Mouse (Mus musculus) intestine, embryonic 14.5 days (tissue): ENCODE results near the gene Meis2. TPM values are rescaled to one million over a fixed set of nuclear protein-coding genes. Genes with fewer than 3 reads are reported as not detected.

ENCODE experiments used
- ATAC-seq: fragments of 200-750 bp; cut with Nextera tagmentation; replicated peaks from 2 replicates; pipeline ENCODE4 v1.8.0; 2017; ENCODE audit warnings: low read depth, moderate number of reproducible peaks, moderate TSS enrichment, moderate library complexity; ENCODE audit not compliant: low FRiP score, low TSS enrichment
- DNase-seq: peaks from one replicate; pipeline ENCODE4 v3.0.0-alpha.2; 2018; ENCODE audit warnings: low spot score
- H3K27ac ChIP-seq: fragments of 300-500 bp; sonication (generic); 2 replicates; pipeline ENCODE4 v1.5.1; 2014; ENCODE audit warnings: low read depth, mild to moderate bottlenecking, control low read depth
- H3K27me3 ChIP-seq: fragments of 300-500 bp; sonication (generic); replicated peaks from 2 replicates; pipeline ENCODE4 v1.6.1; 2014; ENCODE audit warnings: low read length, control low read depth; ENCODE audit not compliant: control insufficient read depth, insufficient read depth
- H3K36me3 ChIP-seq: fragments of 300-500 bp; sonication (generic); 2 replicates; pipeline ENCODE4 v1.6.1; 2014; ENCODE audit warnings: low read length, control low read depth; ENCODE audit not compliant: control insufficient read depth, insufficient read depth
- H3K4me1 ChIP-seq: fragments of 300-500 bp; sonication (generic); replicated peaks from 2 replicates; pipeline ENCODE4 v1.6.1; 2014; ENCODE audit warnings: low read length, control low read depth, mixed read lengths; ENCODE audit not compliant: control insufficient read depth, insufficient read depth
- H3K4me2 ChIP-seq: fragments of 300-500 bp; sonication (generic); 2 replicates; pipeline ENCODE4 v1.6.1; 2014; ENCODE audit warnings: low read length
- H3K4me3 ChIP-seq: fragments of 300-500 bp; sonication (generic); 2 replicates; pipeline ENCODE4 v1.5.1; 2014; ENCODE audit warnings: low read depth, low read length, control low read depth, mixed read lengths
- H3K9ac ChIP-seq: fragments of 300-500 bp; sonication (generic); 2 replicates; pipeline ENCODE4 v1.6.1; 2014; ENCODE audit warnings: mild to moderate bottlenecking, low read length
- H3K9me3 ChIP-seq: fragments of 300-500 bp; sonication (generic); 2 replicates; pipeline ENCODE4 v1.6.1; 2016; ENCODE audit warnings: low read length, control low read depth; ENCODE audit not compliant: control insufficient read depth
- WGBS: fragments of 180-500 bp; shearing (Covaris S2); extraction: QIAGEN DNeasy Blood & Tissue Kit; methylation state at CpG from one replicate; pipeline ENCODE4 v1.1.7; 2014; 5-methylcytosine and 5-hydroxymethylcytosine counted together
- polyA plus RNA-seq: library from polyadenylated mRNA; unstranded; fragments of >200 nt; fragmentation: Nextera tagmentation; extraction: Ambion mirVana; gene quantifications from 2 replicates; pipeline ENCODE4 v1.2.1, GENCODE M21; 2014

Gene Meis2
- polyA plus RNA-seq, 1 experiment from 2014 or later, result 67.3 TPM

GRCm38 (mm10) chr2:115884184-115884583 is 181.5 kb downstream of the Meis2 start:
- H3K4me2 ChIP-seq, result no peak overlapping the region

DNA sequence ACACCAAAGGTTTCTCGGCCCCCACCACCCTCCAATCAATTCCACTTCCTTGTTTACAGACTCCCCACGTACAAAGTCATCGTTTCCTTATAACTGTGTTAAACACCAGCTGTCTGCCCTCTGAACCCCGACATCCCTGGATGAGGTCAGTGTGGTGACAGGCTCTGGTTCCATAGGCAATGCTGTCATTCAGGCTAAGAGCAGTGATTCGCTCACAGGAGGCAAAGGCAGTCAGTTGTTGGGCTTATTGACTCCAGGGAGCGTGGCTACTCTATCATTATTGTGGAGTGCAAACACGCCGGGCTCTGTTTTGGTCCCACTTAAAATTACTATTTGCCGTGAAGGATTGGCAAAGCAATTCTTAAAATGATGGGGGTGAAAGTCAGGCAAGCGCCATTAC is 182.1 kb downstream of the Meis2 start:
- no peaks in the 10 kb centered on the region for H3K36me3 ChIP-seq
- no peaks in the 10 kb centered on the region for H3K27me3 ChIP-seq
- H3K4me2 ChIP-seq, result no peak overlapping the region
- 54% methylated on average over 10 of the region's 10 CpGs for WGBS
- H3K9me3 ChIP-seq, result no peaks in the 10 kb centered on the region
- peak; percentile 47 for DNase-seq
- H3K4me3 ChIP-seq, result no peak overlapping the region
- ATAC-seq, result no peak
- H3K4me1 ChIP-seq, result no peaks in the 10 kb centered on the region
- no peak overlapping the region for H3K9ac ChIP-seq
- H3K27ac ChIP-seq, result no peak overlapping the region

More at GRCm38 (mm10) chr2:115884184-115884583, 181.5 kb downstream of the Meis2 start:
- no peaks in the 10 kb centered on the region for H3K27me3 ChIP-seq
- H3K9me3 ChIP-seq, result no peaks in the 10 kb centered on the region
- H3K4me3 ChIP-seq, result no peak overlapping the region
- H3K36me3 ChIP-seq, result no peaks in the 10 kb centered on the region
- no peak overlapping the region for H3K9ac ChIP-seq
- no peak for ATAC-seq
- peak; percentile 43 for DNase-seq
- H3K4me1 ChIP-seq, result no peaks in the 10 kb centered on the region
- H3K27ac ChIP-seq, result no peak overlapping the region
- 69% methylated on average over 9 of the region's 9 CpGs for WGBS

DNA sequence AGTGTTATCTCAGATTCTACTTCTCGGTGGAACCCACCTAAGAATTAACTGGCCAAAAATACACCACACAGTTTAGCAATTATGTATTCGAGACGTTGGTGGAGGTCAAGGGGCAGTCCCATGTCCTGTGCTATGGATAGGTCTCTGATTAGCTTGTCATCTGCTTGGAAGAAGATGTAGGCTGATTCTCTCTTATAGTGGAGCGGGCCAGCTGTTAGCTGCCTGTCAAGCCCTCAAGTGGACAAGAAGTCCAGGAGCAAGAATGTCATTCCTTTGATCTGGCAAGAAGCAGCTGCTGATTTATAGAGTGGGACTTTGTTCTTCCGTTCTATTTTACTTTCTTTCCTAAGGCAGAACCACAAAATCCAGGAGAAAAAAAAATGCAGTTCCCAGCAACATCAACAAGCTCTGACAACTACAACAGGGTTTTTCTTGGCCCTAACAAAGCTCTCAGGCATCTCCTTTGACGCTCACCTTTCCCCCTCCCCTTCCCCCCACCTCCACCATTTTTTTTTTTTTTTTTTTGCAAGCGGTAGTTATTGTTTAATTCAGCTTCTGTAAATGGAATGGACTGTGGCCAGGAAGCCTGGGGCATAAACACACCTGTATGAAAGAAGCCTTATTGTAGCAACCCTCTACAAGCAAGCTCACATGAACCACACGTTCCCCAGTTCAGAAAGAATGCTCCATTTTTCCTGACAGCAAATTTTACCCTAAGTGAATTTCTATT is 189.7 kb downstream of the Meis2 start:
- no peaks in the 10 kb centered on the region for H3K4me1 ChIP-seq
- H3K4me3 ChIP-seq, result no peak overlapping the region
- no peak overlapping the region for H3K9ac ChIP-seq
- no peak overlapping the region for H3K27ac ChIP-seq
- DNase-seq, result no peak
- H3K9me3 ChIP-seq, result no peaks in the 10 kb centered on the region
- H3K36me3 ChIP-seq, result 0 out of 2 replicates have a peak, but pooled peaks cover 11% of the 10 kb centered on the region
- 51% methylated on average over 8 of the region's 8 CpGs for WGBS
- H3K4me2 ChIP-seq, result no peak overlapping the region
- no peak for ATAC-seq
- no peaks in the 10 kb centered on the region for H3K27me3 ChIP-seq

DNA sequence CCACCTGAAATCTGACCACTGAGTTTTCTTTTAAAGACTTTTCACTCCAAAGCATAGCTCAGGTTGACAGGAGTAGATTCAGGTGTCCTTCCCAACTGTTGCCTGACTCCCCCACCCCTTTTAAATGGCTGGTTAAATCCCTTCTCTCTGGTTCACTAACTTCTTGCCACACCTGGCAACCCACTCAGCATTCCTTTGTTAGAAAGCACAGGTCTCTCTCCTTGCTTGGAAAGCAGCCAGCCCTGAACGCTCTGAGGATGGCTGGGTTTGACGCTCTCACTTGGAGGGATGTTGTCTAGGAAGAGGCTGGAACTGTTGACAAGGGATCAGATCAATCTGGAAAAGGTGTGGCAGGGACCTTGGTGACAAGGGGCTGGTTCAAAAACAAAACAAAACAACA is 192.8 kb downstream of the Meis2 start:
- Histone ChIP-seq H3K27me3 (no peaks in the 10 kb centered on the region), H3K4me1 (peaks cover 2% of the 10 kb centered on the region; the same call in 1 of the 2 replicates), H3K36me3 (peaks cover 16% of the 10 kb centered on the region), H3K27ac (no peak overlapping the region), H3K9me3 (no peaks in the 10 kb centered on the region), H3K4me3 (no peak overlapping the region), H3K4me2 (no peak overlapping the region), H3K9ac (no peak overlapping the region)
- DNase-seq, result no peak
- ATAC-seq, result no peak
- WGBS, result 31% methylated on average over 2 of the region's 2 CpGs

- Histone ChIP-seq H3K4me1 (peaks cover 2% of the 10 kb centered on the region; the same call in 1 of the 2 replicates), H3K36me3 (peaks cover 42% of the 10 kb centered on the region), H3K4me2 (no peak overlapping the region), H3K9ac (no peak overlapping the region), H3K4me3 (no peak overlapping the region), H3K27ac (no peak overlapping the region), H3K9me3 (no peaks in the 10 kb centered on the region), H3K27me3 (no peaks in the 10 kb centered on the region)
- ATAC-seq (no peak), DNase-seq (peak; percentile 46)
- WGBS, result 36% methylated on average over 2 of the region's 2 CpGs
Measured at GRCm38 (mm10) chr2:115869966-115870365, 195.7 kb downstream of the Meis2 start.

DNA sequence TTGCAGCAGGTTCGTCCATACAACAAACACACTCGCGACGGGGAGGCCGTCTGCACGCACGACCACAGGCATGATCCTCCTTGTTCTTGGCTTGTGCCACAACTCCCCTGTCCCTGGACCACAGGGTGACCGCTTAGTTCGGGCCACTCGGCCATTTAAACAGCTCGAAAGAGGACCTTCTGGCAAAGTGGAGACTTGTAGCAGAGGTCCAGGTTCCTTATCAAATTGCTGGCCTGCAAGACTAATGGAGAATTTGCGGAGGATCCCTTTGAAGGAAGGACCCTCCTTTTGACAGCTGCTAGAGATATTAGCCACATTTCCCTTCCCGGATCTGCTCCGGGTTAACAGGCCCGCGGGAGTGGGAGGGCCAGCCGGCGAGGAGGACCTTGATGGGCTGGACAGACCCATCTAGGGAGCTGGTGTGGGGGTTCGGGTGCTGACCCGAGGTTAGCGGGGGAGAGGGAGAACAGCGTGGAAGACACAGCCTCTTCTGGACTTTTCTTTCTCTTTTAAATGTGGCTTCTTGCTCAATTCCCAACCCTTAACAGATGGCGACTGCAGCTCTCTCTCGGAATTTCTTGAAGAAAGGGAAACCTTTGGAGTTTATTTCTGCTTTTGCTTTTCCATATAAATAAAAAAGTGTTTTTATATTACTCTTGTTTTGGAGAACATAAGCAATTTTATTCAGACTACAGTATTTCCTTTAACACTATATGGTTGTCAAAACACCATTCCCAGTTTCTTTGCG is 204.9 kb downstream of the Meis2 start:
- peak overlapping the region; percentile 27; the same call in 1 of the 2 replicates for H3K9ac ChIP-seq
- peak overlapping the region; percentile 12 for H3K4me3 ChIP-seq
- DNase-seq (peak; percentile 80), ATAC-seq (no peak)
- WGBS, result 6% methylated on average over 25 of the region's 25 CpGs
- H3K9me3 ChIP-seq, result no peaks in the 10 kb centered on the region
- peaks cover 9% of the 10 kb centered on the region; the same call in 1 of the 2 replicates for H3K27me3 ChIP-seq
- H3K36me3 ChIP-seq, result peaks cover 25% of the 10 kb centered on the region
- H3K4me2 ChIP-seq, result peak overlapping the region; percentile 48
- H3K4me1 ChIP-seq, result peaks cover 30% of the 10 kb centered on the region
- H3K27ac ChIP-seq, result peak overlapping the region; percentile 57; the same call in 1 of the 2 replicates

GRCm38 (mm10) chr2:115860141-115860480 is 205.5 kb downstream of the Meis2 start:
- DNase-seq (peak; percentile 77), ATAC-seq (0 out of 2 replicates have a peak, but pooled peaks have one; percentile 17)
- Histone ChIP-seq H3K4me1 (peaks cover 30% of the 10 kb centered on the region), H3K4me2 (peak overlapping the region; percentile 48), H3K9ac (no peak overlapping the region), H3K36me3 (peaks cover 21% of the 10 kb centered on the region), H3K4me3 (peak overlapping the region; percentile 12), H3K9me3 (no peaks in the 10 kb centered on the region), H3K27ac (peak overlapping the region; percentile 62; the same call in 1 of the 2 replicates), H3K27me3 (peaks cover 9% of the 10 kb centered on the region; the same call in 1 of the 2 replicates)
- WGBS, result under 1% methylated on average over 15 of the region's 15 CpGs

GRCm38 (mm10) chr2:115859371-115860140 is 206.1 kb downstream of the Meis2 start:
- H3K27ac ChIP-seq, result peak overlapping the region; percentile 62; the same call in 1 of the 2 replicates
- H3K27me3 ChIP-seq, result peaks cover 13% of the 10 kb centered on the region
- H3K4me1 ChIP-seq, result peaks cover 35% of the 10 kb centered on the region
- H3K9me3 ChIP-seq, result no peaks in the 10 kb centered on the region
- WGBS, result 5% methylated on average over 27 of the region's 27 CpGs
- peak; percentile 78 for DNase-seq
- peaks cover 19% of the 10 kb centered on the region for H3K36me3 ChIP-seq
- H3K4me3 ChIP-seq, result peak overlapping the region; percentile 11
- ATAC-seq, result 0 out of 2 replicates have a peak, but pooled peaks have one; percentile 11
- peak overlapping the region; percentile 22; the same call in 1 of the 2 replicates for H3K9ac ChIP-seq
- H3K4me2 ChIP-seq, result peak overlapping the region; percentile 48
